Mouse (Mus musculus) adrenal gland, adult 8-10 months (tissue): Measurements from ENCODE around the gene Bscl2. TPM values are rescaled to one million over a fixed set of nuclear protein-coding genes. Genes with fewer than 3 reads are reported as not detected.
"Not testable (repeated sequence)": the region's sequence is repeated elsewhere in the genome, so short reads cannot be mapped to it uniquely, and the experiment has no call there.

Experiments used
- DNase-seq: peaks from one replicate; pipeline ENCODE4 v3.0.0; 2022
- total RNA-seq, 4 experiments: library from RNA; stranded (reverse); gene quantifications; 2 replicates each; pipeline ENCODE4 v1.2.4; 2022

The Bscl2 gene
- total RNA-seq, 4 experiments from 2014 or later = 96.6 to 137 (median 126) TPM

DNA sequence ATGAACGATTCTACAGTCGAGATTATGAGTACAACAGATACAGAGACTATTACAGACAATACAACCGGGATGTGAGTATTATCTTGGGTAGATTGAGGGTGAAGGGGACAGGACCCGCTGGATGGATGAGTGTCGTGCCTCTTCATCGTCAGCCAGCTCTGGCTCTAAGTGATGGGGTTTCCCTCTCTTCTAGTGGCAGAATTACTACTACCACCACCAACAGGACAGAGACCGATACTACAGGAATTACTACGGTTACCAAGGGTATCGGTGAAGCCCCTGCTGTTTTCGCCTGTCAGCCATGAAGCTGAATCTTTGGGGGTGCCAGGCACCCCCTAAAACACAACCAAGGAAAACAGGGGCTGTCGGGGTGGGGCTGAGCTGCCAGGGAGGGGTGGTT lies 6.0 kb upstream of the Bscl2 start:
- DNase-seq = no peak

DNA sequence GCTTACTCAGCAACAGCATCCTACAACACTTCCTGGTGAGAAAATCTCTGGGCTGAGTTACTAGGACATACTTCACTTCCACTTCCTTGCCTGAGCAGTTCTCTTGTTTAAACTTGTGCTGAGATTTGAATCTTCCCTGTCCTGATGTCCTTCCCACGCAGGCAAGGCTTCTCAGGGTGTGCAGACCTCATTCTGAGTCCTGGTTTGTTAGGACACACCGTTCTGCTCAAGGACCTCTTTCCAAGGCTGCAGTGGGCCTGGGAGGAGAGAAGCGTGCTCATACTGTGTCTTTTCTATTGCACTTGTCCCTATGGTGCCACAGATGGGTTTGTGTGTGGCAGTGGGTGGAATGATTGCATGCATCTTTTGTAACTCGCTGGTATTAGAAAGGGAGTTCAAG lies 4.3 kb upstream of the Bscl2 start:
- DNase-seq = no peak

DNA sequence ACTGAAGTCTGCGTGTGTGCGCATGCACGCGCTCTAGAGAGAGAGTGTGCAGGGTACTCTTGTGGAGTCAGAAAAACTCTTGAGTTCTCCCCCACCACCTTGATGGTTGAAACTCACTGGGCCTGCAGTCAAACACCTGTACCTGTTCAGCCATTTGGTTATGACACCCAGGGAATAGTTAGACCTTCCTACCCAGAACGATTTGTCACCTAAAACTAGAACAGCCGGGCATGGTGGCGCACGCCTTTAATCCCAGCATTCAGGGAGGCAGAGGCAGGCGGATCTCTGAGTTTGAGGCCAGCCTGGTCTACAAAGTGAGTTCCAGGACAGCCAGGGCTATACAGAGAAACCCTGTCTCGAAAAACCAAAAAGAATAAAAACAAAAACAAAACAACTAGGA lies 940 bp upstream of the Bscl2 start:
- not testable (repeated sequence) for DNase-seq

DNA sequence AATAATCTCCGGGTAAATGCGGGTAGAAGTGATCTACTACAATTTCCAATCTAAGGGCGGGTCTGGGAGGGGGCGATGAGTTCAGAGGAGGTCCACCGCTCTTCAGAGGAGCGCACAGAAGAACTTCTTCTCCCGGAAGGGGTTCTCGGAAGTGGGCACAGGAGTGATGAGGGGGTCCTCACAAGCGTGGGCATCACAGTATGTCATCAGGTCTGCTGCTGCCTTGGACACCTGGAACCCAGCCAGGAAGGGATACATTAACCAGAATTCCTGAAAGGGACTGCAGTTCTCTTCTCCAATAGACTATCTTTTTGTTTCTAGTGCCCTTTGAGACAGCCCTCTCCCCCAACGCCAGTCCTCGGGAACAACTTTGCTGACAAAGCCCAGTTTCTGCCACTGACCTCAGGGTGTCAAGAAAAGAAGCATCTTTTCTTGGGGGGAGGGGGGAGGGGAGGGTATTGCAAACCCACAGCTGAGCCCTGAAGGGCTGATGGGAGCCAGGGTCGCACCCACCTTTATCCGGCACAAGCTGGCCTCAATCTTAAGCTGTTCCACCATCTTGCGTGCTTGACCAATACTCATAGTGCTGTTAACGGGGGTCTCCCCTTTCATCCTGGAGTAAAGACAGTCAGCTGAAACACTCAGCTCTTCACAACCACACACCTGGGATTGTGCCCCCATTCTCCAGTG lies 919 bp downstream of the Bscl2 start:
- DNase-seq = no peak

DNA sequence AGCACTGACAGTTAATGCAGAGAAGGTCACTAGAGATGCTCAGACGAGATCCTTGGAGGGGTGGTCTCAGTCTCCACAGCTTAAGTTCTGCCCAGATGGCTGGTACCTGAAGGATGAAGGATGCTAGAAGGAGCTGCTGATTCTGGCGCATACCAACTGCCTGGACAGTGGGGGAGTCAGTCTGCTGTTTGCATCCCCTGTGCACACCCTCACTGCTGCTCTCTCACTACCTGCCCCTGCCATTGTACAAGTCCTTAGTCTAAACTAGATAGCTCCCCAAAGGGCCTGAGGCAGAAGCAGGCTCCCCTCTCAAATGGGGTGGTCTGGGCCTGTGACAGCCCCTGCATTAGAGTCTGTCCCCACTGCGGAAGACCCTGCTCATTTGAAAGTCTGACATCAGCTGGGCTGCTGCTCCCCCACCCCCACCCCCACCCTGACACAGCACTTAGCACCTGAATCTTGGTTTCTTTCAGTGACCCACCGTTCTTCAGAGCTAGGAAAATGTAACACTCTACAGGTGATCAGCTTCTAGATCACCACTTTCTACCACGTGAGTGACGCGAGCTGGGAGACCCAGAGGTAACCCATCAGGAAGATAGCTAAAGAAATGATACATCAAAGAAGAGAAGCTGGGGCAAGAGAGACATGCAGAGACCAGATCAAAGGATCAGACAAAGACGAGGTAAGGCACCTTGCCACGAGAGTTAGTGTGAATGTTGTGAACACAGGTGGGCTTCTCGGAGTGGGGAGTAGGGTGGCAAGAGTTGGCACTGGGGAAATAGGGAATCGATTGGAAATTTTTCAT lies 2.0 kb downstream of the Bscl2 start, which contains the start of gene Gng3:
Gene Gng3 (minus strand): TSS at position 92 of the 805 bp plus-strand sequence.
- no peak for DNase-seq

DNA sequence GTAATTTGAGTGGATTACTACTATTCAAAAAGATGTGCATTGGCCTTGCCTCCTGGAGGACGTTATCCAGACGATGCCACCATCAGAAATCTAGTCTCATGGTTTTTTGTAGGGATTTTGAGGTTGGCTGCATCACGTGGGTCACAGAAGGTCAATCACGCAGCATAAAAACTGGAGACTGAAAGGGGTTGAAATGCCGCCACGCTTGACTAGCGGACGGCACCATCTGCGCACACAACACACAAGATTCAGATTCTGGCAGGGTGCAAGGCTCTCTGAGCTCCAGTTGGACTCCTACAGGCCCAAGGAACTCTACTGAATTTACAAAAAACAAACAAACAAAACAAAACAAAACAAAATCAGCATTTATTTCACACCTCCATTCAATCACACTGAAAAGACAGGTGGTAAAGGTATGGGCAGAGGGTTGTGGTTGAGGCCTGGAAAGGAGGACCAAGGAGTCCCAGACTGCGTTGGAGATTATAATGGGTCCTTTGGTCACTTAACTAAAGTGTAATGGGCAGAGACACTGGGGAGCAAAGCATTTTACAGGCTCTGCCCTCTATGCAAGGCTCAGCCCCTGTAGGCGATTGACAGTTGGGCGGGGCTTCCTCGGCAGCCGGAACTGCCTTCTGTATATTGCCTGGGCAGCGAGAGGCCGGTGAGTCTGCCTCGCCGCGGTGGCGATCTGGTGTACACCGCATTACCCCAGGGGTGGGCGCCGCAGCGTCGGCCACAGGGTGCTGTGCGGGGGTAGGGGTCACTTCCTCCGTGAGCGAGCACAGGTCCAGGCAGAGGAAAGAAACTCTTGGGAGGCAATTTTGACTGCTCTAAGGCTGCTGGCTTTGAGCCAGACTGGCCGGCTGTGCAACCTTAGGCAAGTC lies 2.9 kb downstream of the Bscl2 start:
- peak; percentile 79 for DNase-seq

DNA sequence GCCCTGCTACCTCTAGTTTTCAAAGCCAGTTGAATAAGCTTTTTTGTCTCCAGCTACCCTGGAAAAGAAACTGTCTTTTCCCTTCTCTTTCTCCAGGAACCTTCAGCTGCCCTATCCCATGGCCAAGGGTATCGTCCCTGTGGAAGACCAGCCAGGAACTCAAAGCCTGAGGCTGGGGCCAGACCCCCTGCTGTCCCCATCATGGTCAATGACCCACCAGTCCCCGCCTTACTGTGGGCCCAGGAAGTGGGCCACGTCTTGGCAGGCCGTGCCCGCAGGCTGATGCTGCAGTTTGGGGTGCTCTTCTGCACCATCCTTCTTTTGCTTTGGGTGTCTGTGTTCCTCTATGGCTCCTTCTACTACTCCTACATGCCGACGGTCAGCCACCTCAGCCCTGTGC lies 3.7 kb downstream of the Bscl2 start:
- no peak for DNase-seq

DNA sequence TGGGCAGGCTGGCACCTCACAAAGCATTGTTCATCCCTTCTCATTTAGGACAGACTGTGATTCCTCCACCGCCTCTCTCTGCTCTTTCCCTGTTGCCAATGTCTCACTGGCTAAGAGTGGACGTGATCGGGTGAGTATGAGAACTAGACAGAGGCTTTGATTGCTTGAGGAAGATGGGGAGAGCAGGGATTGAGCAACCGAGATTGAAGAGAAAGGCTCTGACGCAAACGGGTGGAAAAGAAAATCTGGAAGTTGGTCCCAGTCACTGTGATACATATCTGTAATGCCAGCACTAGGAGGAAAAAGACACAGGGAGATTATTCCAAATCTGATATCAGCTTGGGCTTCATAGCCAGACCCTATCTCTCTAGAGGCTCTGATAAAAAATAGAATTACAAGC lies 5.7 kb downstream of the Bscl2 start:
- DNase-seq = no peak

DNA sequence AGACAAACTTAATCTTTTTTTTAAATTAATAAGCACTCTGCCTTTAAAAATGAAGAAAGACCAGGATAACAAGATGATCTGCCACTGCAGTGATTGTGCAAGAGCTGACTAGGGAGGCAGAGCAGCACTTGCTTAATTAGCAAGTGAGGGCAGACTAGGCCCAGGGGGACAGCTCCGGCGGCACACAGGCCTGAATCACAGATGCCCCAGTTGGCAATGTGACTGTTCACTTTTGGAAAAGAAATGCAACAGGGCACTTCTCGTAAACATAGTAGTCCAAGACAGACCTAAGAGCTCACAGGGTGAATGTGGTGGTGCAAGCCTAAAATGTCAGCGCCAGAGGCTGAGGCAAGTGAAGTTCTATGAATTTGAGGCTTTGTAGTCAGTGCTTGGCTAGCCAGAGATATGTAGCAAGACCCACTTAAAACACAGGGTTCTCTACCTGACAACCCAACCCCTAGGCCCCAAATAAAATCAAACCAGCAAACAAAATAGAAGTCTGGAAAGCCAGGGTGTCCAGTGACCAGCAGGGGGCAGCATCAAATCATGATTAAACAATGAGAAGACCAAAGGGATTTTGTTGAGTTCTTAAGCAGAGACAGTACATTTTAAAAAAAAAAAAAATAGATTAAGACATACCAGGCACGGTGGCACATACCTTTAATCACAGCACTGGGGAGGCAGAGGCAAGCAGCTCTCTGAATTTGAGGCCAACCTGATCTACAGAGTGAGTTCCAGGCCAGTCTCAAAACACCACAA lies 7.3 kb downstream of the Bscl2 start:
- DNase-seq = peak; percentile 67

DNA sequence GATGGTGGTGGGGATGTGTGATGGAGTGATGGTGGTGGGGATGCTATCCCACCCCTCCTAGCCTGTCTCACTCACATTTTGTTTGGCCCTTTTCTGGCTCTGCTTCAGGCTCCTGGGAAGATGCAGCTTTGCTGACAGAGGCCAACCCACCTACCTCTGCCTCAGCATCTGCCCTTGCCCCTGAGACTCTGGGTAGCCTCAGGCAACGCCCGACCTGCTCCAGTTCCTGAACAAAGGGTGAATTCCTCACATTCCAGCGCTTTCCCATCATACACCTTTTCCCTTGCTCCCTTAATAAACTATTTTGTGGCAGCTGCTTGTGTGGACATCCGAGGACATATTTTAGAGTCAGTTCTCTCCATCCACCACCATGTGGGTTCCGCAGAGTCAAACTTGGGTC lies 11.1 kb downstream of the Bscl2 start:
- DNase-seq = no peak

DNA sequence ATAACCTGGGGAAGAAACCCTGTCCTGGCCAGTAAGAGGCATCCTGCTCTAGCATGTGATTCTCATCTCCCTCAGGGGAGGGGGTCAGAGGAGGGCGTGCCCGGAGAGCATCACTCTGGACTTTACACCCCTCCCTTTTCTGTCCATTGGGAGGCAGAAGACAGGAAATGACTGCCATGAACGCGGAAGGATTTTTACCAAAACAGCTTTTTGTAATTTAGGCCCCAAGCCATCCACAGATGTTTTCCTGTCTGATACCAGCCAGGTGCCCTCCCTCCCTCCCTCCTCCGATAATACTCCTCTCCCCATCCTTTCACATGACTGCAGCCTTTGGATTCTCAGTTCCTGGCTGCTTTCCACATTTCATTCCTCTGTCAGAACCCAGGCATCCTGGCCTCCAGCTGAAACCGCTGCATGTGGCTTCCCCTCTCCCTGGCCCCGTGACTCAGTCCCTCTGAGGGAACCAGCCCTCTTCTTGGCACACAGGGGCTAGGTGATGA lies 13.2 kb downstream of the Bscl2 start, which contains the start of gene Lrrn4cl:
Gene Lrrn4cl (plus strand): TSS at position 367 of the 500 bp plus-strand sequence.
- DNase-seq = no peak

DNA sequence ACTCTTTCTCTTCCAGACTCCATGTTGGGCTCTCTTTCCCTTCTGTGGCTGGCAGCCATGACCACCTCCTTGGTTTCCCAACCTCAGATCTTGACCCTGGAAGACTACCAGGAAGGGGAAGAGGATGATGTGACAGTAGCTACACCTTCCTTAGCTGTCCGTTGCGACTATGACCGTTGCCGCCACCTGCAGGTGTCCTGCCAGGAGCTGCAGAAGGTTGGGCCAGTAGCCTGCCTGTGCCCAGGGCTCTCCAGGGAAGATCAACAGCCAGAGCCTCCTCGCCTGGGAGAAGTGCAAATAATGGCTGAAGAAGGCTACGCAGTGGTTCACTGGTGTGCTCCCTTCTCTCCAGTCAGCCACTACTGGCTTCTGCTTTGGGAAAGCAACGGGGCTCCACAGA lies 14.4 kb downstream of the Bscl2 start:
- no peak for DNase-seq

DNA sequence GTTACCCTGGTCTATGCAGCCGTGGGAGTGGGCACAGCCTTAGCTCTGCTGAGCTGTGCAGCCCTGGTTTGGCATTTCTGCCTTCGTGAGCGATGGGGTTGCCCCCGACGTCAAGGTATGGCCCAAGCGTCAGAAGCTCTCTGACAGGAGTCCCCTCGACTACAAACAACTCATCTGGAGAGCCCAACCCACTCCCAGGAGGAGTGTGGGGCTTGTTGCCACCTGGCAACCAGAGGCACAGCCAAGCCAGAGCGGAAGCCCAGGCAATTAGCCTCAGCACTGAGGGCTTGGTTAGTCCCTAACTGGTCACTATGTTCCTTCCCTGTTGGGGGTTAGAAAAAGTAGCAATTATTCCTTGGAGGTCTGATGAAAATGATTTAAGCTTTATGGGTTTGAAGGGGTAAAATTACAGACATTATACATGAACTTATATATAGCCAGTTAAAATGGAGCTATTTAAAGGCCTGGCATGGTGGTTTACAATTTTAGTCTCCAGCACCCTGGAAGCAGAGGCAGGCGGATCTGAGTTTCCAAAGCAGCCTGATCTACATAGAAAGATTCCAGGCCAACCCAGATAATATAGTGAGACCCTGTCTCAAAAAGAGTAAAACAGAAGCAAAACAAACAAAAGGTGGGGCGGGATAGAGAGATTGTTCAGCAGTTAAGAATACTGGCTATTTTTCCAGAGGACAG lies 15.1 kb downstream of the Bscl2 start:
- DNase-seq = no peak

DNA sequence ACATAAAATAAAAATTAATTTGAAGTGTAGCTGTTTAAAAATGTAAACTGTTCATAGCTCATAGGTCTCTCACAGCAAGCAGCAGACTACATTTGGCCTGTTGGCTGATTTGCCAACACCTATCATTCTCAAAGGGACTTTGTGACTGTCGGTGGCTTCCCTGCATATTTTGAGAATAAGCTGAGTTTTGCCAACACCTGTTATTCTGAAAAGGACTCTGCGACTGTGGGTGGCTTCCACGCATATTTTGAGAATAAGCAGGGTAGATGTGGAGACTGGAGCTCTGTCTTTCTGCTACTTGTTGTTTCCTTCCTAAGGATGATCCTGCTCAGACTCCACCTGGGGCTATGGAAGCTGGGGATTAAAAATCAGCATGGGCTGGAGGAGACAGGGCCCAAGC lies 15.8 kb downstream of the Bscl2 start:
- DNase-seq = no peak

DNA sequence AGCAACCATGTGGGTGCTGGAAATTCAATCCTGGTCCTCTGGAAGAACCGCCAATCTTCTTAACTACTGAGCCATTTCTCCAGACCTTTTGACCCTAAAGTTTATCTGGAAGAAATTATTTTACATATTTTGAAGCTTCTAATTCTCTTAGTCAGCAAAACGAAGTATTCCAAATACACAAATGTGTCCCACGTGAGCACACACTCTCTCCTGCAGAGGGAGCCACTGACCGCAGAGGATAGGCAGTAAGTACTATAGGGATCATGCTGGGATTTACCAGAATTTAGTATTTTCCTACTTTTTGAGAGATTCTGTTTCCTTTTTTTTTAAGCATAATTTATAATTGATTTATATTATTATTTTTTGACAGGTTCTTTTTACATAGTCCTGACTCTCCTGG lies 20.4 kb downstream of the Bscl2 start:
- DNase-seq = no peak

DNA sequence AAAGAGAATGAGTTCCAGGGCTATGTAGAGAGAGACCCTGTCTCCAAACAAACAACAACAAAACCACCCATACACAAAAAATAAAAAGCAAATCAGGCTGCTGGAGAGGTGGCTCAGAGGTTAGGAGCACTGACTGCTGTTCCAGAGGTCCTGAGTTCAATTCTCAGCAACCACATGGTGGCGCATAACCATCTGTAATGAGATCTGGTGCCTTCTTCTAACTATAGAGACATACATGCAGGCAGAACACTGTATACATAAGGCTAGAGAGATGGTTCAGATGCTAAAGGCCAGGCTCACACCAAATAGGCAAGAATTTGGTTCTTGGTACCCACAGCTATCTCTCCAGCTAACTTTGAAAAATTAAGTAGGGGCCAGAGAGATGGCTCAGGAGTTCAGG lies 21.8 kb downstream of the Bscl2 start:
- no peak for DNase-seq

DNA sequence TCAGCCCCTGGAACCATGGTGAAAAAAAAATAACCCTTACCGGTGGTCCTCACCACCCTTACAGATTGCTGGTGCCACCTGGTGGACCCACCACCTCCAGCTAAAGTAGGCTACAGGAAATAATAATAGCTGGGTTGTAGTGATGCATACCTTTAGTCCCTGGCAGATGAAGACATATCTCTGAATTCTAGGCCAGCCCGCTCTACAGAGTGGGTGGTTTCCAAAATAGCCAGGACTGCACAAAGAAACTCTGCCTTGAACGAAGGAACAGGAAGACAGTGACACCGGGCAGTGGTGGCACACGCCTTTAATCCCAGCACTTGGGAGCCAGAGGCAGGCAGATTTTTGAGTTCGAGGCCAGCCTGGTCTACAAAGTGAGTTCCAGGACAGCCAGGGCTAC lies 27.0 kb downstream of the Bscl2 start:
- DNase-seq = no peak

DNA sequence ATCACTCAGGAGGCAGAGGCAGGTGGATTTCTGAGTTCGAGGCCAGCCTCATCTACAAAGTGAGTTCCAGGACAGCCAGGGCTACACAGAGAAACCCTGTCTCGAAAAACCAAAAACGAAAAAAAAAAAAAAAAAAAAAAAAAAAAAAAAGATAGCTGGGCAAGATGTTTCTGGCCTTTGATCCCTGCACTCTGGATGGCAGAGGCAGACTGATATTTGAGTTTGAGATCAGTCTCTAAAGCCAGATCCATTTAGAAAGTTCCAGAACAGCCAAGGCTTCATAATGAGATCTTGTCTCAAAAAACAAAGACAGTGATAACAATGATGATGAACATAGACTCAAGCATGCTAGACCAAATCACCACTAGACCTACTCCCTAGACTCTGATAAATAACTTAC lies 33.1 kb downstream of the Bscl2 start:
- DNase-seq = not testable (repeated sequence)

DNA sequence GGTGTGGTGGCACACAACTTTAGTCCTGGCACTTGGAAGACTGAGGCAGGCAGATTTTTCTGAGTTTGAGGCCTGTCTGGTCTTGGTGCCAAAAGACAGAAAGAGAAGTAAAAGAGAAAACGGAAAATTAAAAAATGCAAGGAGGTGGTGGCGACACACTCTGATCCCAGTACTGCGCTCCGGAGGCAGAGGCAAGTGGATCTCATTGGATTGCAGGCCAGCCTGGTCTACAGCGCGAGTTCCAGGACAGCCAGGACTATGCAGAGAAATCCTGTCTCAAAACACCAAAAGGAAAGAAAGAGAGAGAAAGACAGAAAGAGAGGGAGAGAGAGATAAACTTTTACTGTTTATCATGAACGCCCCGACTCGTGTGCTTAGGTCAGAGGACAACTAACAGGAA lies 33.6 kb downstream of the Bscl2 start:
- DNase-seq = no peak

DNA sequence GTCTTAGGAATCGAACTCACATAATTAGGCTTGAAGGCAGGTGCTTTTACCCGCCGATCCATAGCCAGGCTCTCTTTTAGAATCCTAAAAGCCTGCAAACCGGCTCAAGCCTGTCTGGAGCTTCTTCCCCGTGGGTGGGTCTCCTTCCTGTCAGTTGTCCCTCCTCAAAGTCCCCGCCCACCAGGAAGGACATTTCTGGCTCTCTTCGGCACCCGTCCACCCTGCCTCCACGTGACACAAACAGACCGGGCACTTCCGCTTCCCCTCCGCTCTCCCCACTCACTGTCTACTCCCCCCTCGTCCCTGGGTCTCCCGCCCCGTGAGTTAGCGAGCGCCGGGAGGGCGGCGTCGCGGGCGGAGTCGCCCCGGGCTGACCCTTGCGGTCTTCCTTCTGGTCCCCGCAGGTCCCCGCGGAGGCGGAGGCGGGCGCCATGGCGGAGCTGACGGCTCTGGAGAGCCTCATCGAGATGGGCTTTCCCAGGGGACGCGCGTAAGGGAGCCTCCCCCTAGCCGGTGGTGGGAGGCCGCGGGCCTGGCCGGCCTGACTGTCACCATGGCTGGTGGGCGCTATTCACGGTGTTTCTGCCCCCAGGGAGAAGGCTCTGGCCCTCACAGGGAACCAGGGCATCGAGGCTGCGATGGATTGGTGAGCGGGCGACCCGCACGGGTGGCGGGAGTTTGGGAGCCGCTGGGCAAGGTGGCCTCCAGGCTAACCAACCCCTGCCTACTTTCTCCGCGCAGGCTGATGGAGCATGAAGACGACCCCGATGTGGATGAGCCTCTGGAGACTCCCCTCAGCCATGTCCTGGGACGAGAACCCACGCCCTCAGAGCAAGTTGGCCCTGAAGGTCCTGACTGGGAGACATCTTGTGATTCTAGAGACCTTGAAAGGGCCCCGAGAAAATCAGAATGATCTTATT lies 34.3 kb downstream of the Bscl2 start, which contains the start of gene Ubxn1:
Gene Ubxn1 (plus strand): TSS at position 230 of the 920 bp plus-strand sequence.
- peak; percentile 98 for DNase-seq
